Mouse (Mus musculus) embryonic stem cell, embryonic (primary cell): ENCODE results near the gene Pip4k2b.

ENCODE experiments used
- CTCF ChIA-PET, 4 experiments: fragments of 300-600 bp in 2 of 4; fragments of 350-600 bp in 2 of 4; sonication (Branson Sonifier 250); formaldehyde crosslinking; loops; one replicate each; lab custom pipeline; 2022; ENCODE audit warnings: inconsistent platforms in 2 of 4; lab: Charles Lee
- POLR2A ChIA-PET, 4 experiments: fragments of 300-600 bp in 2 of 4; fragments of 350-600 bp in 2 of 4; sonication (Branson Sonifier 250); formaldehyde crosslinking; loops; one replicate each; lab custom pipeline; 2022; ENCODE audit warnings: antibody characterized with exemption in 4 of 4, inconsistent platforms in 1 of 4; lab: Charles Lee

The Pip4k2b gene

GRCm38 (mm10) chr11:97744063-97744717 lies at the start of gene Pip4k2b:
TSS of gene Pip4k2b (minus strand) at chr11:97744704.
- CTCF ChIA-PET, result interaction anchor here (0.5 to 2.0 kb wide), 9 partner anchors 12 to 258 kb away, joined by 3 to 9 read pairs (median 4); no protein-coding TSS in a partner anchor
- POLR2A ChIA-PET, result interaction anchor here (0.5 to 4.8 kb wide), 60 partner anchors 9 to 789 kb away, joined by 3 to 54 read pairs (median 4); partner anchors contain the start of genes Psmb3 (in 4 of the 4), 1700001P01Rik (in 3 of the 4), Cwc25 (in 3 of the 4) and Rpl23 (in 3 of the 4)

- CTCF ChIA-PET, result interaction anchor here (0.5 to 1.5 kb wide), 16 partner anchors 10 to 366 kb away, joined by 3 to 15 read pairs (median 5); partner anchors contain the start of genes B230217C12Rik (in 2 of the 4) and Fbxo47 (in 1 of the 4)
These were observed 48.7 kb upstream of the Pip4k2b start for GRCm38 (mm10) chr11:97793165-97793564.

GRCm38 (mm10) chr11:97790778-97791438 lies 46.4 kb upstream of the Pip4k2b start:
- ChIA-PET POLR2A (interaction anchor here (0.6 to 24.4 kb wide), 10 partner anchors 8 to 236 kb away, joined by 3 to 667 read pairs (median 4); partner anchors contain the start of genes Lasp1 (in 2 of the 4), Rpl23 (in 2 of the 4), Fbxo47 (in 1 of the 4) and Mllt6 (in 1 of the 4)), CTCF (interaction anchor here in 3 of 4 experiments (0.6 to 0.7 kb wide), 6 partner anchors 21 to 228 kb away, joined by 3 to 9 read pairs (median 4); no protein-coding TSS in a partner anchor)

More at GRCm38 (mm10) chr11:97793165-97793564, 48.7 kb upstream of the Pip4k2b start:
- POLR2A ChIA-PET, result interaction anchor here (0.7 to 27.6 kb wide), 24 partner anchors 9 to 396 kb away, joined by 3 to 667 read pairs (median 5); partner anchors contain the start of genes Rpl23 (in 4 of the 4), 1700001P01Rik (in 2 of the 4), B230217C12Rik (in 1 of the 4) and Fbxo47 (in 1 of the 4)

- ChIA-PET CTCF (no interaction called here), POLR2A (interaction anchor here in 3 of 4 experiments (0.6 to 24.4 kb wide), 12 partner anchors 8 to 723 kb away, joined by 3 to 667 read pairs (median 4); partner anchors contain the start of genes Lasp1 (in 2 of the 3), Rpl23 (in 2 of the 3), B230217C12Rik (in 1 of the 3) and Fbxo47 (in 1 of the 3))
These were observed 45.2 kb upstream of the Pip4k2b start for GRCm38 (mm10) chr11:97789727-97790126.

- ChIA-PET CTCF (interaction anchor here in 1 of 4 experiments (0.6 kb wide), 1 partner anchor 477 kb away, joined by 9 read pairs; no protein-coding TSS in a partner anchor), POLR2A (interaction anchor here in 3 of 4 experiments (0.6 to 24.4 kb wide), 14 partner anchors 8 to 895 kb away, joined by 3 to 667 read pairs (median 5); partner anchors contain the start of genes 1700001P01Rik (in 2 of the 3), Lasp1 (in 2 of the 3), Fbxo47 (in 1 of the 3) and Rpl23 (in 1 of the 3))
These were observed 43.5 kb upstream of the Pip4k2b start for GRCm38 (mm10) chr11:97787961-97788360.

GRCm38 (mm10) chr11:97782564-97782895 lies 38.0 kb upstream of the Pip4k2b start:
- ChIA-PET POLR2A (interaction anchor here (0.5 to 24.4 kb wide), 121 partner anchors 7 to 939 kb away, joined by 3 to 667 read pairs (median 4); partner anchors contain the start of genes B230217C12Rik (in 4 of the 4), Cwc25 (in 4 of the 4), Fbxo47 (in 3 of the 4) and Pip4k2b (in 3 of the 4)), CTCF (interaction anchor here in 1 of 4 experiments (1.1 kb wide), 1 partner anchor 117 kb away, joined by 3 read pairs; no protein-coding TSS in a partner anchor)

- ChIA-PET POLR2A (interaction anchor here (0.5 to 24.4 kb wide), 153 partner anchors 7 to 940 kb away, joined by 3 to 667 read pairs (median 4); partner anchors contain the start of genes B230217C12Rik (in 4 of the 4), Cwc25 (in 4 of the 4), Fbxo47 (in 3 of the 4) and Lasp1 (in 3 of the 4)), CTCF (interaction anchor here in 1 of 4 experiments (1.1 kb wide), 1 partner anchor 118 kb away, joined by 3 read pairs; no protein-coding TSS in a partner anchor)
These were observed 37.5 kb upstream of the Pip4k2b start, which contains the start of gene Rpl23 for GRCm38 (mm10) chr11:97781832-97782563. TSS of gene Rpl23 (minus strand) at chr11:97782437.

- POLR2A ChIA-PET, result interaction anchor here (0.5 to 24.4 kb wide), 118 partner anchors 8 to 957 kb away, joined by 3 to 667 read pairs (median 5); partner anchors contain the start of genes B230217C12Rik (in 3 of the 4), Cwc25 (in 3 of the 4), Fbxo47 (in 3 of the 4) and Lasp1 (in 3 of the 4)
- CTCF ChIA-PET, result interaction anchor here in 1 of 4 experiments (1.3 kb wide), 1 partner anchor 17 kb away, joined by 3 read pairs; the partner anchor contains the start of gene Lasp1
These were observed 37.0 kb upstream of the Pip4k2b start for GRCm38 (mm10) chr11:97781478-97781831.

GRCm38 (mm10) chr11:97779968-97780701 lies 35.6 kb upstream of the Pip4k2b start:
- POLR2A ChIA-PET, result interaction anchor here (0.5 to 24.4 kb wide), 83 partner anchors 7 to 817 kb away, joined by 3 to 667 read pairs (median 5); partner anchors contain the start of genes B230217C12Rik (in 3 of the 4), Cwc25 (in 3 of the 4), Fbxo47 (in 3 of the 4) and Lasp1 (in 3 of the 4)
- CTCF ChIA-PET, result interaction anchor here in 1 of 4 experiments (1.3 kb wide), 1 partner anchor 18 kb away, joined by 3 read pairs; the partner anchor contains the start of gene Lasp1

GRCm38 (mm10) chr11:97778918-97779317 lies 34.4 kb upstream of the Pip4k2b start:
- CTCF ChIA-PET, result no interaction called here
- POLR2A ChIA-PET, result interaction anchor here (0.6 to 24.4 kb wide), 45 partner anchors 8 to 288 kb away, joined by 3 to 667 read pairs (median 5); partner anchors contain the start of genes Cwc25 (in 3 of the 4), Fbxo47 (in 2 of the 4), Lasp1 (in 2 of the 4) and Pip4k2b (in 2 of the 4)

- POLR2A ChIA-PET, result interaction anchor here (0.6 to 24.4 kb wide), 49 partner anchors 9 to 227 kb away, joined by 3 to 667 read pairs (median 5); partner anchors contain the start of genes B230217C12Rik (in 3 of the 4), Cwc25 (in 3 of the 4), Fbxo47 (in 3 of the 4) and Lasp1 (in 3 of the 4)
- CTCF ChIA-PET, result interaction anchor here in 1 of 4 experiments (0.6 to 1.2 kb wide), 3 partner anchors 11 to 244 kb away, joined by 3 read pairs; partner anchors contain the start of gene Cwc25
These were observed 32.6 kb upstream of the Pip4k2b start for GRCm38 (mm10) chr11:97777129-97777529.

GRCm38 (mm10) chr11:97776497-97777128 lies 32.1 kb upstream of the Pip4k2b start:
- POLR2A ChIA-PET, result interaction anchor here (0.5 to 24.4 kb wide), 62 partner anchors 9 to 373 kb away, joined by 3 to 667 read pairs (median 5); partner anchors contain the start of genes Cwc25 (in 4 of the 4), B230217C12Rik (in 3 of the 4), Lasp1 (in 3 of the 4) and Psmb3 (in 3 of the 4)

GRCm38 (mm10) chr11:97775808-97776496 lies 31.4 kb upstream of the Pip4k2b start, which contains the start of gene 1700001P01Rik:
TSS of gene 1700001P01Rik (minus strand) at chr11:97775918.
- POLR2A ChIA-PET, result interaction anchor here (0.5 to 24.4 kb wide), 75 partner anchors 8 to 461 kb away, joined by 3 to 667 read pairs (median 4); partner anchors contain the start of genes Cwc25 (in 4 of the 4), B230217C12Rik (in 3 of the 4), Fbxo47 (in 3 of the 4) and Lasp1 (in 3 of the 4)
- CTCF ChIA-PET, result interaction anchor here in 2 of 4 experiments (0.5 to 1.5 kb wide), 5 partner anchors 10 to 703 kb away, joined by 3 to 9 read pairs (median 3); partner anchors contain the start of gene Cwc25 (in 1 of the 2)

More at GRCm38 (mm10) chr11:97776497-97777128, 32.1 kb upstream of the Pip4k2b start:
- CTCF ChIA-PET, result interaction anchor here in 2 of 4 experiments (1.2 to 1.5 kb wide), 2 partner anchors 15 to 226 kb away, joined by 3 to 4 read pairs; no protein-coding TSS in a partner anchor
